Mouse (Mus musculus): ENCODE results near the gene Exosc10. TPM values are rescaled to one million over a fixed set of nuclear protein-coding genes. Genes with fewer than 3 reads are reported as not detected.

The Exosc10 gene
- 100 to 1,000 TPM; 101 to 104 TPM for total RNA-seq (2023)

GRCm38 (mm10) chr4:148558297-148559000 is at the start of gene Exosc10:
Exosc10 (plus strand) TSS chr4:148558429.

GRCm38 (mm10) chr4:148591171-148591630 is 33.0 kb downstream of the Exosc10 start, which contains the start of gene Srm:
Srm (plus strand) TSS chr4:148591503.

GRCm38 (mm10) chr4:148602357-148603120 is 44.3 kb downstream of the Exosc10 start, which contains the start of gene Masp2:
Masp2 (plus strand) TSS chr4:148602554.

GRCm38 (mm10) chr4:148626623-148627185 is 68.5 kb downstream of the Exosc10 start, which contains the start of gene Tardbp:
Tardbp (minus strand) TSS chr4:148627019.

Other genes with a start within 250 kb of the Exosc10 start
- gene Ubiad1, start 113.7 kb upstream of the Exosc10 start, total RNA-seq (2023) = 10 to 100 TPM; 10.4 to 11.6 TPM
- gene Mtor, start 109.8 kb upstream of the Exosc10 start, total RNA-seq (2023) = 10 to 100 TPM; 54.6 to 58.8 TPM
- gene Angptl7, start 58.0 kb upstream of the Exosc10 start, total RNA-seq (2023) = not detected
- 10 to 100 TPM; 29.3 to 32.6 TPM for gene Srm, start 33.1 kb downstream of the Exosc10 start, total RNA-seq (2023)
- 1 to 10 TPM in 1 of 2 experiments, under 1 TPM in 1; 0.33 to 1.3 TPM for gene Masp2, start 44.1 kb downstream of the Exosc10 start, total RNA-seq (2023)
- gene Tardbp, start 68.6 kb downstream of the Exosc10 start, total RNA-seq (2023) = 100 to 1,000 TPM; 387 to 408 TPM
- gene Gm572, start 84.9 kb downstream of the Exosc10 start, total RNA-seq (2023) = not detected
- gene Casz1, start 246.0 kb downstream of the Exosc10 start, total RNA-seq (2023) = 10 to 100 TPM; 32.2 to 34.6 TPM